Mouse (Mus musculus) liver, embryonic 13.5 days (tissue): Measurements from ENCODE around the gene Gm47959. TPM values are rescaled to one million over a fixed set of nuclear protein-coding genes. Genes with fewer than 3 reads are reported as not detected.

Experiments used
- ATAC-seq: fragments of 200-750 bp; cut with Nextera tagmentation; 2 replicates; pipeline ENCODE4 v1.8.0; 2017; ENCODE audit warnings: low read depth, mild to moderate bottlenecking, moderate number of reproducible peaks, moderate library complexity
- DNase-seq: peaks from one replicate; pipeline ENCODE4 v3.0.0; 2022
- H3K27ac ChIP-seq: fragments of 300-500 bp; sonication (generic); 2 replicates; pipeline ENCODE4 v1.5.1; 2015; ENCODE audit warnings: moderate library complexity, mild to moderate bottlenecking, inconsistent platforms
- H3K27me3 ChIP-seq: fragments of 300-500 bp; sonication (generic); 2 replicates; pipeline ENCODE4 v1.6.1; 2015; ENCODE audit warnings: mild to moderate bottlenecking, inconsistent platforms
- H3K36me3 ChIP-seq: fragments of 300-500 bp; sonication (generic); 2 replicates; pipeline ENCODE4 v1.6.1; 2015; ENCODE audit warnings: mild to moderate bottlenecking, inconsistent platforms
- H3K4me1 ChIP-seq: fragments of 300-500 bp; sonication (generic); replicated peaks from 2 replicates; pipeline ENCODE4 v1.6.1; 2015; ENCODE audit warnings: inconsistent platforms
- H3K4me2 ChIP-seq: fragments of 300-500 bp; sonication (generic); 2 replicates; pipeline ENCODE4 v1.6.1; 2015; ENCODE audit warnings: inconsistent platforms, mild to moderate bottlenecking, moderate library complexity
- H3K4me3 ChIP-seq: fragments of 300-500 bp; sonication (generic); replicated peaks from 2 replicates; pipeline ENCODE4 v1.5.1; 2015; ENCODE audit warnings: mild to moderate bottlenecking, inconsistent platforms
- H3K9ac ChIP-seq: fragments of 300-500 bp; sonication (generic); 2 replicates; pipeline ENCODE4 v1.6.1; 2015; ENCODE audit warnings: mild to moderate bottlenecking, inconsistent platforms
- H3K9me3 ChIP-seq: fragments of 300-500 bp; sonication (generic); replicated peaks from 2 replicates; pipeline ENCODE4 v1.6.1; 2016; ENCODE audit warnings: inconsistent platforms
- WGBS: fragments of 180-500 bp; shearing (Covaris S2); methylation state at CpG from one replicate; pipeline ENCODE4 v1.1.7; 2015; ENCODE audit not compliant: insufficient replicate concordance; 5-methylcytosine and 5-hydroxymethylcytosine counted together
- polyA plus RNA-seq: library from polyadenylated mRNA; unstranded; fragments of >200 nt; fragmentation: Nextera tagmentation; extraction: Ambion mirVana; gene quantifications from 2 replicates; pipeline ENCODE4 v1.2.1, GENCODE M21; 2015

Gm47959 gene
- polyA plus RNA-seq, 1 experiment from 2014 or later, result not detected

- ATAC-seq (no peak), DNase-seq (no peak)
- no peak overlapping the region for H3K27ac ChIP-seq
- no peak overlapping the region for H3K4me3 ChIP-seq
- H3K27me3 ChIP-seq, result no peaks in the 10 kb centered on the region
- no peak overlapping the region for H3K4me2 ChIP-seq
- 74% methylated on average over 6 of the region's 6 CpGs for WGBS
- H3K4me1 ChIP-seq, result no peaks in the 10 kb centered on the region
- no peaks in the 10 kb centered on the region for H3K9me3 ChIP-seq
- H3K9ac ChIP-seq, result no peak overlapping the region
- no peaks in the 10 kb centered on the region for H3K36me3 ChIP-seq
Measured at GRCm38 (mm10) chr1:83032508-83032907, 32.2 kb downstream of the Gm47959 start.

GRCm38 (mm10) chr1:83034509-83034908 is 34.2 kb downstream of the Gm47959 start:
- H3K4me3 ChIP-seq, result no peak overlapping the region
- no peak overlapping the region for H3K9ac ChIP-seq
- ATAC-seq (no peak), DNase-seq (no peak)
- no peaks in the 10 kb centered on the region for H3K36me3 ChIP-seq
- H3K4me1 ChIP-seq, result no peaks in the 10 kb centered on the region
- no peak overlapping the region for H3K27ac ChIP-seq
- no peaks in the 10 kb centered on the region for H3K9me3 ChIP-seq
- no peak overlapping the region for H3K4me2 ChIP-seq
- 41% methylated on average over 5 of the region's 5 CpGs for WGBS
- no peaks in the 10 kb centered on the region for H3K27me3 ChIP-seq

- no peaks in the 10 kb centered on the region for H3K27me3 ChIP-seq
- ATAC-seq (no peak), DNase-seq (no peak)
- no peak overlapping the region for H3K4me2 ChIP-seq
- H3K4me1 ChIP-seq, result no peaks in the 10 kb centered on the region
- no peak overlapping the region for H3K9ac ChIP-seq
- 67% methylated on average over 11 of the region's 11 CpGs for WGBS
- H3K9me3 ChIP-seq, result no peaks in the 10 kb centered on the region
- no peaks in the 10 kb centered on the region for H3K36me3 ChIP-seq
- no peak overlapping the region for H3K4me3 ChIP-seq
- H3K27ac ChIP-seq, result no peak overlapping the region
Measured at GRCm38 (mm10) chr1:83036892-83037667, 36.7 kb downstream of the Gm47959 start.

GRCm38 (mm10) chr1:83038109-83038672 is 37.8 kb downstream of the Gm47959 start, which contains the start of gene Slc19a3:
Slc19a3 (minus strand) TSS chr1:83038448.
- under 1% methylated on average over 25 of the region's 25 CpGs for WGBS
- H3K9me3 ChIP-seq, result no peaks in the 10 kb centered on the region

GRCm38 (mm10) chr1:83039080-83039479 is 38.7 kb downstream of the Gm47959 start:
- Histone ChIP-seq H3K4me1 (no peaks in the 10 kb centered on the region), H3K9me3 (no peaks in the 10 kb centered on the region), H3K27ac (no peak overlapping the region), H3K9ac (no peak overlapping the region), H3K27me3 (no peaks in the 10 kb centered on the region), H3K36me3 (no peaks in the 10 kb centered on the region), H3K4me3 (no peak overlapping the region), H3K4me2 (no peak overlapping the region)
- 51% methylated on average over 4 of the region's 4 CpGs for WGBS
- ATAC-seq (no peak), DNase-seq (no peak)

More at GRCm38 (mm10) chr1:83038109-83038672, 37.8 kb downstream of the Gm47959 start, which contains the start of gene Slc19a3:
- Histone ChIP-seq H3K4me1 (no peaks in the 10 kb centered on the region), H3K27ac (no peak within 1 kb of the TSS), H3K4me2 (peak within 1 kb of the TSS; percentile 58), H3K27me3 (no peaks in the 10 kb centered on the region), H3K36me3 (no peaks in the 10 kb centered on the region), H3K9ac (no peak within 1 kb of the TSS), H3K4me3 (peak within 1 kb of the TSS; percentile 48)
- 0 out of 2 replicates have a peak, but pooled peaks have one; percentile 39 for ATAC-seq
- DNase-seq, result peak; percentile 3

GRCm38 (mm10) chr1:83042380-83042779 is 42.0 kb downstream of the Gm47959 start, which contains the start of gene Krtap28-10:
Krtap28-10 (minus strand) TSS chr1:83042480.
- no peak for ATAC-seq
- 58% methylated on average over 2 of the region's 2 CpGs for WGBS

GRCm38 (mm10) chr1:83044882-83045427 is 44.6 kb downstream of the Gm47959 start, which contains the start of gene Gm47969:
Gm47969 (plus strand) TSS chr1:83044932.
- H3K4me2 ChIP-seq, result no peak within 1 kb of the TSS
- H3K27ac ChIP-seq, result no peak within 1 kb of the TSS
- no peak within 1 kb of the TSS for H3K4me3 ChIP-seq
- no peaks in the 10 kb centered on the region for H3K36me3 ChIP-seq
- no peaks in the 10 kb centered on the region for H3K9me3 ChIP-seq
- ATAC-seq (no peak), DNase-seq (no peak)
- H3K27me3 ChIP-seq, result no peaks in the 10 kb centered on the region
- WGBS, result 39% methylated on average over 5 of the region's 5 CpGs
- no peaks in the 10 kb centered on the region for H3K4me1 ChIP-seq
- H3K9ac ChIP-seq, result no peak within 1 kb of the TSS

More at GRCm38 (mm10) chr1:83042380-83042779, 42.0 kb downstream of the Gm47959 start, which contains the start of gene Krtap28-10:
- Histone ChIP-seq H3K9me3 (no peaks in the 10 kb centered on the region), H3K36me3 (no peaks in the 10 kb centered on the region), H3K27ac (no peak within 1 kb of the TSS), H3K27me3 (no peaks in the 10 kb centered on the region), H3K4me1 (no peaks in the 10 kb centered on the region), H3K4me3 (no peak within 1 kb of the TSS), H3K4me2 (no peak within 1 kb of the TSS), H3K9ac (no peak within 1 kb of the TSS)
- no peak for DNase-seq

Other genes starting within 250 kb of the Gm47959 start
- gene Tm4sf20, start 232.1 kb upstream of the Gm47959 start, polyA plus RNA-seq, result 0.25 TPM in 1 of 2 replicates, not detected in the other
- not detected in 2 replicates for gene Gm47791, start 229.3 kb upstream of the Gm47959 start, polyA plus RNA-seq
- 47.2 and 53.9 TPM in 2 replicates for gene Agfg1, start 161.1 kb upstream of the Gm47959 start, polyA plus RNA-seq
- 0.16 and 0.19 TPM in 2 replicates for gene A030005L19Rik, start 87.2 kb upstream of the Gm47959 start, polyA plus RNA-seq
- not detected in 2 replicates for gene A030014E15Rik, start 75.6 kb upstream of the Gm47959 start, polyA plus RNA-seq
- gene Gm6217, start 69.1 kb upstream of the Gm47959 start, polyA plus RNA-seq, result not detected in 2 replicates
- not detected in 2 replicates for gene A030003K21Rik, start 57.2 kb upstream of the Gm47959 start, polyA plus RNA-seq
- gene Gm7544, start 44.5 kb upstream of the Gm47959 start, polyA plus RNA-seq, result not detected in 2 replicates
- not detected in 2 replicates for gene Gm47955, start 40.3 kb upstream of the Gm47959 start, polyA plus RNA-seq
- 0.06 TPM in 1 of 2 replicates, not detected in the other for gene Slc19a3, start 37.9 kb downstream of the Gm47959 start, polyA plus RNA-seq
- gene Krtap28-10, start 41.9 kb downstream of the Gm47959 start, polyA plus RNA-seq, result not detected in 2 replicates
- gene Gm47969, start 44.4 kb downstream of the Gm47959 start, polyA plus RNA-seq, result not detected in 2 replicates
- gene A030005K14Rik, start 58.8 kb downstream of the Gm47959 start, polyA plus RNA-seq, result not detected in 2 replicates
- not detected in 2 replicates for gene Krtap28-13, start 60.4 kb downstream of the Gm47959 start, polyA plus RNA-seq
- 0.23 TPM in 1 of 2 replicates, not detected in the other for gene Ccl20, start 116.2 kb downstream of the Gm47959 start, polyA plus RNA-seq
- gene Daw1, start 159.2 kb downstream of the Gm47959 start, polyA plus RNA-seq, result not detected in 2 replicates